Mouse (Mus musculus) heart, embryonic 11.5 days (tissue): ENCODE measurements around the gene Acot11. TPM values are rescaled to one million over a fixed set of nuclear protein-coding genes. Genes with fewer than 3 reads are reported as not detected.
"Not testable (repeated sequence)": the region's sequence is repeated elsewhere in the genome, so short reads cannot be mapped to it uniquely, and the experiment has no call there.

Source experiments
- ATAC-seq: fragments of 200-750 bp; cut with Nextera tagmentation; replicated peaks from 2 replicates; pipeline ENCODE4 v1.8.0; 2017; ENCODE audit warnings: moderate library complexity; ENCODE audit not compliant: insufficient number of reproducible peaks, low FRiP score, low TSS enrichment
- H3K27ac ChIP-seq: fragments of 300-500 bp; sonication (generic); 2 replicates; pipeline ENCODE4 v1.5.1; 2014; ENCODE audit warnings: mild to moderate bottlenecking, low read depth, low read length
- H3K27me3 ChIP-seq: fragments of 300-500 bp; sonication (generic); 2 replicates; pipeline ENCODE4 v1.6.1; 2014; ENCODE audit warnings: mild to moderate bottlenecking, low read length, mixed read lengths; ENCODE audit not compliant: control insufficient read depth, insufficient read depth
- H3K36me3 ChIP-seq: fragments of 300-500 bp; sonication (generic); 2 replicates; pipeline ENCODE4 v1.6.1; 2014; ENCODE audit warnings: mild to moderate bottlenecking, low read length, moderate library complexity, mixed read lengths; ENCODE audit not compliant: control insufficient read depth, insufficient read depth
- H3K4me1 ChIP-seq: fragments of 300-500 bp; sonication (generic); 2 replicates; pipeline ENCODE4 v1.6.1; 2014; ENCODE audit warnings: low read length; ENCODE audit not compliant: control insufficient read depth, insufficient read depth
- H3K4me2 ChIP-seq: fragments of 300-500 bp; sonication (generic); 2 replicates; pipeline ENCODE4 v1.6.1; 2014; ENCODE audit warnings: mild to moderate bottlenecking, moderate library complexity
- H3K4me3 ChIP-seq: fragments of 300-500 bp; sonication (generic); 2 replicates; pipeline ENCODE4 v1.5.1; 2014; ENCODE audit warnings: low read depth, low read length
- H3K9ac ChIP-seq: fragments of 300-500 bp; sonication (generic); 2 replicates; pipeline ENCODE4 v1.6.1; 2014; ENCODE audit warnings: mild to moderate bottlenecking, low read depth, low read length, moderate library complexity
- H3K9me3 ChIP-seq: fragments of 300-500 bp; sonication (generic); replicated peaks from 2 replicates; pipeline ENCODE4 v1.6.1; 2016; ENCODE audit warnings: low read length; ENCODE audit not compliant: control insufficient read depth
- WGBS: fragments of 180-500 bp; shearing (Covaris S2); extraction: QIAGEN DNeasy Blood & Tissue Kit; methylation state at CpG from one replicate; pipeline ENCODE4 v1.1.7; 2014; ENCODE audit not compliant: insufficient replicate concordance; 5-methylcytosine and 5-hydroxymethylcytosine counted together
- polyA plus RNA-seq: library from polyadenylated mRNA; unstranded; fragments of >200 nt; fragmentation: Nextera tagmentation; extraction: Ambion mirVana; gene quantifications from 2 replicates; pipeline ENCODE4 v1.2.1, GENCODE M21; 2014

Acot11 gene
- polyA plus RNA-seq, 1 experiment from 2014 or later, result 3.0 TPM

DNA sequence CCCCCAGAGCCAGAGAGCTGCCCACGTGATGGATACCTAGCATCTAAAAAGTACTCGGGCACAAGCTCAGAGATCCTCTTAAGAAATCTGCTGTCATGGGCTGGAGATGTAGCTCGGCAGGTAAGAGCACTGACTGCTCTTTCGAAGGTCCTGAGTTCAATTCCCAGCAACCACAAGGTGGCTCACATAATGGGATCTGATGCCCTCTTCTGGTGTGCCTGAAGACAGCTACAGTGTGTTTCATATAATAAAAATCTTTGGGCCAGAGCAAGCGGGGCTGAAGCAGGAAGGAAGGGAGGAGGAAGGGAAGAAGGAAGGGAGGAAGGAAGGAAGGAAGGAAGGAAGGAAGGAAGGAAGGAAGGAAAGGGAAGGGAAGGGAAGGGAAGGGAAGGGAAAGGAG is 14.6 kb downstream of the Acot11 start:
- ATAC-seq, H3K27me3 ChIP-seq, H3K9me3 ChIP-seq, H3K27ac ChIP-seq, H3K4me2 ChIP-seq, H3K4me3 ChIP-seq, H3K9ac ChIP-seq, H3K36me3 ChIP-seq: not testable (repeated sequence)
- peaks cover 34% of the 10 kb centered on the region for H3K4me1 ChIP-seq
- 81% methylated on average over 5 of the region's 5 CpGs for WGBS

DNA sequence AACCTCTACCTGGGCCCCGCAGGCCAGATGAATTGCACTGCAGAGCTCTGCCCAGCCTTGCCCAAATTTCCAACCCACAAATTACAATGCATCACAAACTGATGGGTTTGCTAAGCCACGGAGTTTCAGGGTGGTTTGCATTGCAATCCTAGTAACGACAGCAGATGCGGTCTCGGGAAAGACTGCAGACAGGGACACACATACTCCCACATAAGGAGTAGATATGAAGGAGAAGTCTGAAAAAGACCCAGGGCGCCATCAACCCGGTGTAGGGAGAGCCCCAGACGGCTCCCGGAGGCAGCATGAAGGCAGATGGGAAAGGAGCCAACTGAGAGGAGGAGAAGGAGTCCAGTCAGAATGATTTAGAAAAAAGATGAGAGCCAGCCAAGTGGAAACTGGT is 15.1 kb downstream of the Acot11 start:
- peaks cover 34% of the 10 kb centered on the region for H3K4me1 ChIP-seq
- no peak overlapping the region for H3K27ac ChIP-seq

DNA sequence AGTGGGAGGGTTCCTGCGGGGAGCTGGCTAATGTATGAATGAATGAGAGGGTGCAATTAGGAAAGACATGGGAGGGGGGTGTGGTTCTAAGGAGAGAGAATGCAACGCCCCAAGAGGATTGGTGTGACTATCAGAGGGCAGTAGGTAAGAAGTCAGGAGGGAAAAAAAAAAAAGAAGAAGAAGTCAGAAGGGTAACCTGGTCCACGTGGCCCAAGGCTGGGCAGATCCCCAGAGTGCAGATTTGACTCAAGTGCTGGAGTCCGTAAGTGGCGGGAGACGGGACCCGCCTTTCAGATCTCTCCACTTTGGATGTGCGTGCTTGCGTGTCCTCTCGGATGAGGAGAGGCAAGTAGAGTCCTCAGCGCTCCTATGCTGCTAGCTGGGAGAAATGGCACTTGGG is 16.2 kb downstream of the Acot11 start:
- Histone ChIP-seq H3K4me2 (no peak overlapping the region), H3K9ac (no peak overlapping the region), H3K4me3 (no peak overlapping the region), H3K27ac (no peak overlapping the region), H3K4me1 (peaks cover 33% of the 10 kb centered on the region), H3K36me3 (no peaks in the 10 kb centered on the region), H3K27me3 (no peaks in the 10 kb centered on the region), H3K9me3 (no peaks in the 10 kb centered on the region)
- WGBS, result 72% methylated on average over 11 of the region's 11 CpGs
- ATAC-seq, result no peak

More for the DNA sequence above, 15.1 kb downstream of the Acot11 start:
- H3K27me3 ChIP-seq, result no peaks in the 10 kb centered on the region
- 65% methylated on average over 9 of the region's 9 CpGs for WGBS
- no peaks in the 10 kb centered on the region for H3K9me3 ChIP-seq
- H3K9ac ChIP-seq, result no peak overlapping the region
- no peak overlapping the region for H3K4me2 ChIP-seq
- no peak overlapping the region for H3K4me3 ChIP-seq
- ATAC-seq, result no peak
- no peaks in the 10 kb centered on the region for H3K36me3 ChIP-seq

DNA sequence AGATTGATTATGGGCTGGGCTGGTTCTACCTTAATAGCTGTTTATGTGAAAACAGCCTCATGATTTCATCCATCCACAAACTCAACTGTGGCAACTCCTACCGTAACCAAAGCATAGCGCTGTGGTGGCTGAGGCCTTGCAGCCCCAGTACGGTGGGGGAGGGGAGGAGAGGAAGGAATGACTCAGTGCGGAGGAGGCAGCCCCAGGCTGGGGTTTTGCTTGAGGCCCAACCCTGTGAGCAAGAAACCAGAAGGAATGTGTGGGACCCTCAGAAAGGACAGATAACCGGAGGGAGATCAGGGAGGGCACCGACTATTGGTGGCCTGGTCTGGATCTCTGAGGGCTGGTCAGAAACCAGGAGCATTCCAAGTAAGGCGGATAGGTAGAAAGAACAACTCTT is 17.0 kb downstream of the Acot11 start:
- H3K27me3 ChIP-seq, result no peaks in the 10 kb centered on the region
- no peak overlapping the region for H3K4me2 ChIP-seq
- H3K4me3 ChIP-seq, result no peak overlapping the region
- H3K4me1 ChIP-seq, result peaks cover 37% of the 10 kb centered on the region
- H3K9me3 ChIP-seq, result no peaks in the 10 kb centered on the region
- peak; percentile 50; the same call in 1 of the 2 replicates for ATAC-seq
- peak overlapping the region; percentile 90 for H3K27ac ChIP-seq
- H3K36me3 ChIP-seq, result no peaks in the 10 kb centered on the region
- H3K9ac ChIP-seq, result no peak overlapping the region
- WGBS, result 19% methylated on average over 7 of the region's 7 CpGs

DNA sequence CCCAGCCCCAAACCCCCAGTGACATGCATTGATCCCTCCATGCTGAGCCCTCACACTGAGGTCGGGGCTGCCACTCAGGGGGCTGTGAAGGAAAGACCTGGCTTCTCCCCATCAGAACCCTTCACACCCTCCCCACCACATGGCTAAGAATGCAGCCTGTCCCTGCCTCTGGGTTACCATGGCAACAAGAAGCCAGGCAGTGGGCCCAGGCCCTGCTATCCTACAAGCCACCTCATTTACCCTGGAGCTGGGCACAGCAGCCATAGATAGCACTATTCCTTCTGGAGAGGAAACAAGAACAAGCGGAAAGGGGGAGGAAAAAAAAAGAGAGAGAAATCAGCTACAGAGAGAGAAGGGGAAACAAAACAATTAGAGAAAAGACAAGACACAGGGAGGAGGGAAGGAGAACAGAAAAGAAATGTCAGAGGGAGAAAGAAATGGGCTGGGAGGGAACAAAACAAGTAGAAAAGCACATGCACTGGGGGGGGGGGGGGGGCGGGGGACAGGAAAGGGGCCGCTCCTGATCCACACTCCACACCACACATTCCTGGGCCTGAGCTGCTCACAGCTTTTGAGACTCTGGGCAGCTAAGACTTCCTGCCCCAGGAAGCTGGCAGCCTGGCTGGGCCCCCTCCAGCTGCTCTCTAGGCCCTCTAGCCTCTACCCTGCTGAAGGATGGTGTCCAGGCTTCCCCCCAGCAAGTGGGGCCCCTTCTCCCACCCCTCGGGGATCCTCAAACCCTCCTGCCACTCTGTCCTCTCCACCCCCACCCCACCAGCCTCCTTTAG is 18.9 kb downstream of the Acot11 start:
- no peak overlapping the region for H3K4me3 ChIP-seq
- H3K4me1 ChIP-seq, result peaks cover 40% of the 10 kb centered on the region
- H3K36me3 ChIP-seq, result no peaks in the 10 kb centered on the region
- 21% methylated on average over 3 of the region's 5 CpGs for WGBS
- no peaks in the 10 kb centered on the region for H3K9me3 ChIP-seq
- peak overlapping the region; percentile 90 for H3K27ac ChIP-seq
- peak; percentile 70 for ATAC-seq
- H3K4me2 ChIP-seq, result 0 out of 2 replicates have a peak overlapping the region, but pooled peaks have one; percentile 3
- H3K9ac ChIP-seq, result peak overlapping the region; percentile 7; the same call in 1 of the 2 replicates
- no peaks in the 10 kb centered on the region for H3K27me3 ChIP-seq

DNA sequence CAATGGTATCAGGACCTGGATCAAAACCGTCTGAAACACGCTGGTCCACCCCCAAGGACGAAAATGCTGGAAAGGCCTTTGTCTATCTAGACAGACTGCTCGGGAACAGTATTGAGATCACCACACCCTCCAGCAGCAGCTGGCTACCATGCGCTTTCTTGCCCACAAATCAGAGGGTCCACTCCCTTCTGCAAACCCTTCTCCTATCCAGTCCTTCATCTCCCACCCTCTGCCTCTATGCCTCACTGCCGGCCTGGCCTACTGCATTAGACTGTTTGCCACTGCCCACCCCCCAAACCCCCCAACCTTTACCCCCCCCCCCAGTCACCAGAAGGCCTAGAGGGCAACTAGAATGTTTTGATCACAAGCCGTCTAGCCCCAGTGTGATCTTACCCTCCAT is 19.5 kb downstream of the Acot11 start:
- H3K4me1 ChIP-seq, result peaks cover 40% of the 10 kb centered on the region

DNA sequence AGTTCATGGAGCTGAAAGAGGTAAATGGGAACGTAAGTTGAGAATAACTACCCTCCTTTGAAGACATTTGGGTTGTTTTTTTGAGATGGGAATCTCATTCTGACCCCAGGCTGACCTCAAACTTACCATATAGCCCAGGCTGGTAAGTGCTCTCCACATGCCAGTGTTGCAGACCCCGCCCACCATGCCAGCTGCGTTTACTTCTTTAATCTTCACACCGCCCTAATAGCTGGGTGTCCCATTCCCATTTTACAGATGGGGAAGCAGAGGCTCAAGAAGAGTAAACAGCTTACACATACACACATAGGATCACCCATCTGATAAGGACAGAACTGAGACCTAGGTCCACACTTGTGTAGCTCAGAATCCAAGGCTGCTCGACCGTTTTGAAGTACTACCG is 20.0 kb downstream of the Acot11 start:
- no peak overlapping the region for H3K4me3 ChIP-seq
- ATAC-seq, result no peak
- no peaks in the 10 kb centered on the region for H3K9me3 ChIP-seq
- 89% methylated on average over 7 of the region's 7 CpGs for WGBS
- no peak overlapping the region; the same call in 1 of the 2 replicates for H3K27ac ChIP-seq
- H3K36me3 ChIP-seq, result no peaks in the 10 kb centered on the region
- no peak overlapping the region for H3K4me2 ChIP-seq
- H3K27me3 ChIP-seq, result no peaks in the 10 kb centered on the region
- H3K4me1 ChIP-seq, result peaks cover 40% of the 10 kb centered on the region
- no peak overlapping the region for H3K9ac ChIP-seq

More for the DNA sequence above, 19.5 kb downstream of the Acot11 start:
- ATAC-seq, result no peak
- H3K9me3 ChIP-seq, result no peaks in the 10 kb centered on the region
- H3K27ac ChIP-seq, result peak overlapping the region; percentile 90
- H3K9ac ChIP-seq, result no peak overlapping the region
- H3K27me3 ChIP-seq, result no peaks in the 10 kb centered on the region
- WGBS, result 65% methylated on average over 7 of the region's 7 CpGs
- H3K4me3 ChIP-seq, result no peak overlapping the region
- H3K36me3 ChIP-seq, result no peaks in the 10 kb centered on the region
- no peak overlapping the region for H3K4me2 ChIP-seq

DNA sequence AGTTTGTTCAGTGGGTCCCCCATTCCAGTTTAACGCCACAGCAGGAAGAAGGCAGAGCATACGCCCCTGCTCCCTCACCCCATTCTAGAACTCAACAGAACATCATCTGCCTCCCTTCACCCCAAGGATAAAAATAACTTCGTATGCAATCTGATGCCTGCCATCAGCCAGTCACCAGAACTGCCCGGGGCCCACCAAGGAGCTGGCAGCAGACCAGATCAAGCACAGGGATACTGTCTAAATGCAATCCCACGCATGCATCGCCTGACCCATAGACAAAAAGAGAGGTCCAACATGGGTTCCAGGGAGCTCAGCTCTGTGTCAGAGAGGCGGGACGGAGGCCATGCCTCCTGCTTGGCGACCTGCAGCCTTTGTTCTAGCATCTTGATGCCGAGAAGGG is 21.7 kb downstream of the Acot11 start:
- Histone ChIP-seq H3K27me3 (no peaks in the 10 kb centered on the region), H3K9ac (no peak overlapping the region), H3K27ac (no peak overlapping the region), H3K4me2 (no peak overlapping the region), H3K36me3 (no peaks in the 10 kb centered on the region), H3K4me3 (no peak overlapping the region), H3K9me3 (no peaks in the 10 kb centered on the region), H3K4me1 (peaks cover 47% of the 10 kb centered on the region)
- no peak for ATAC-seq
- WGBS, result 68% methylated on average over 10 of the region's 10 CpGs

DNA sequence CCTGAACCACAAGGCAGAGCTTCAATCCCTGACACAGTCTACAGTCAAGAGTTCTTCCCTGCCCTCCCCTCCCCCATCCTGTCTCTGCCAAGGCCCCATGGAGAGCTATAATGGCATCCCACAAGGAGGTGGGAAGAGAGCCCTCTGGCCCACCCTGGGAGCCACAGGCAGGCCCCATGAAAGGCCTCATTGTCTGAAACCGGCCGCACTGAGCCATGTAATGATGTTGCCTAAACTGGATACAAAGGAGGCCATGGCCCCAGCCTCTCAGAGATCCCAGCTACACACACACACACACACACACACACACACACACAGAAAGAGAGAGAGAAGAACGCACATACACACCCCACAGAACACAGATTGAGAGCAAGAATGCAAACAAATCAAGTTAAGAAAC is 24.8 kb downstream of the Acot11 start:
- ATAC-seq, result no peak
- H3K4me3 ChIP-seq, result no peak overlapping the region
- no peaks in the 10 kb centered on the region for H3K36me3 ChIP-seq
- H3K9me3 ChIP-seq, result no peaks in the 10 kb centered on the region
- H3K9ac ChIP-seq, result no peak overlapping the region
- 45% methylated on average over 3 of the region's 3 CpGs for WGBS
- H3K27ac ChIP-seq, result no peak overlapping the region
- H3K4me1 ChIP-seq, result peaks cover 20% of the 10 kb centered on the region
- H3K27me3 ChIP-seq, result no peaks in the 10 kb centered on the region
- no peak overlapping the region for H3K4me2 ChIP-seq
